Mouse (Mus musculus) splenic B cell, adult 2 months (primary cell): ENCODE results near the gene Bbs9.

Experiments used
- DNase-seq: peaks from one replicate; pipeline ENCODE4 v3.0.0-alpha.2; 2011; ENCODE audit warnings: low read depth, low spot score
- H3K27me3 ChIP-seq: 2 replicates; pipeline ENCODE4 v1.6.1; 2012; ENCODE audit warnings: mild to moderate bottlenecking, low read length, moderate library complexity, mixed read lengths; ENCODE audit not compliant: control insufficient read depth, poor library complexity, insufficient read depth, severe bottlenecking
- H3K36me3 ChIP-seq: 2 replicates; pipeline ENCODE4 v1.6.1; 2012; ENCODE audit warnings: mild to moderate bottlenecking, low read length, moderate library complexity, mixed read lengths; ENCODE audit not compliant: control insufficient read depth, poor library complexity, insufficient read depth, severe bottlenecking

Bbs9 gene

DNA sequence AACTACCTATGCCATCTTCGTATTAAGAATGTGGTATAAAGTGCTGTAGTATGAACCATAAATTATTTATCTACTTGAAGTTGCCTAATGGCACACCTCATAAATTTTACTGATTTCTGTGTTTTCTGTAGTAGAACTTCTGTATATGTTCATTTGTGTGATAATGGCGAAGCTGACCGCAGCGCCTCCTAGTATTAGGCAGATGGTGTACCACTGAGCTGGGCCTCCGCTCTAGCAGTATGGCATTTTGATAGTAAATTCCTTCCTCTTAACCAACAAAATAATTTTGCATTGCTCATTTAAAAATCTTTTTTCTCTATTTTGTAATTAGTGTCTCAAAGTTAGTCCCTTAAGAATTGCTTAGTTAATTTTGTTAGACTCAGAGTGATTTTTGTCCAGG lies 117.5 kb downstream of the Bbs9 start:
- H3K36me3 ChIP-seq: no peaks in the 10 kb centered on the region
- DNase-seq: no peak
- H3K27me3 ChIP-seq: no peaks in the 10 kb centered on the region

DNA sequence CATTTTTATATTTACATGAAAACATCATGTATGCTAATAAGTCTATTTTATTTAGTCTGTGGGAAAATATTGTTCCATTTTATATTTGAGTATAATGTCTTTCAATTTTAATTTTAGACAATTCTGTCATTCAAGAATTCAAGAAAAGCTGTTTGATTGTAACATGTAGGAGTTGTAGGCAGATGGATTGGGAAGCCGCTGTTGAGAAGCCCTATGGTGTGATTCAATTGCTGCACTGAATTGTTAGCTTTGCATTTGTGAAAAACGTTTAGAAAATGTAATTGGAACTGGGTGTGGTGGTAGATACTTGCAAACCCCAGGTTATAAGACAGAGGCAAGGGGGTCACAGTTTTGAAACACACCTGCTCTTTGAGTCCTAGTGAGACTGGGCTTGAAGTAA lies 121.1 kb downstream of the Bbs9 start:
- DNase-seq: no peak

DNA sequence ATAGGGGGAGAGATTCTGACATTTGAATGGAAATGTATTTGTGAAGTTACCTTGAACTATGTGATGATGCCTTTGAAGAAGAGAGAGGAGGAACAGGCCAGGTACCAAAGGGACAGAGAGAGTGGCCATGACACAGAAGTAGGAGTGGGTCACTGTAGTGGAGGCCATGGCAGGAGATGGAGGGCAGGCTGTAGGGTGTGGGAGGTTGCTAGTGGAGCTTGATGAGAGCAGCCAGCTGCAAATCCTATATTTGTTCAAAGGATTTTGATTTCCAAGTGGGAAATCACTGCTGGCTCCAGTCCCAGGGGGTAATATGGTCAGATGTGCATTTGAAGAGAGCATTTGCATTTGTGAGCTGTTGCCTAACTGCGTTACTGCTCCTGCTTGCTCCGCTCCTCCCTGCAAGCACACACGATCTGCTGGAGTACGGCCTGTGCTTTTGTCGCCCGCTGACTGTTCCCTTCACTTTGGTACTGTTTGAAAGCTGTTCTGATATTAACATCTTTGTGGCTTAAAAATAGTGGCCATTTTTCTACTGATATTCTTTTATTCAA lies 137.8 kb downstream of the Bbs9 start:
- Histone ChIP-seq H3K36me3 (no peaks in the 10 kb centered on the region), H3K27me3 (no peaks in the 10 kb centered on the region)
- no peak for DNase-seq

More for the DNA sequence above, 121.1 kb downstream of the Bbs9 start:
- Histone ChIP-seq H3K27me3 (no peaks in the 10 kb centered on the region), H3K36me3 (no peaks in the 10 kb centered on the region)

DNA sequence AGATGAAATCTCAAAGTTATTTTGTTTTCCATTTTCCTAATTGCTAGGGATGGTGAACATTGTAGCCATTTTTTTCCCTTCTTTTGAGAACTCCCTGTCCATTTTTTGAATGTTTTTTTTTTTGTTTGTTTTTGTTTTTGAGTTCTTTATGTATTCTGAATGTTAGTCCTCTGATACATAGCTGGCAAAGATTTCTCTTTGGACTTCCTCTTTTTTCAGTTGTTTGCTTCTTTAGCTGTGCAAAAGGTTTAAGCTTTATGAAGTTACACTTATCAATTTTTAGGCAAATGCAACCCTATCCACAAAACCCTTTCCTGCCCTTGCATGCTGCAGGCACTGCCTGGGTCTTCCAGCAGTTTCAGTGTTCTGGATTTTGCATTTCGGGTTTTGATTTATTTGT lies 143.7 kb downstream of the Bbs9 start:
- DNase-seq: no peak
- H3K27me3 ChIP-seq: no peaks in the 10 kb centered on the region
- H3K36me3 ChIP-seq: no peaks in the 10 kb centered on the region

DNA sequence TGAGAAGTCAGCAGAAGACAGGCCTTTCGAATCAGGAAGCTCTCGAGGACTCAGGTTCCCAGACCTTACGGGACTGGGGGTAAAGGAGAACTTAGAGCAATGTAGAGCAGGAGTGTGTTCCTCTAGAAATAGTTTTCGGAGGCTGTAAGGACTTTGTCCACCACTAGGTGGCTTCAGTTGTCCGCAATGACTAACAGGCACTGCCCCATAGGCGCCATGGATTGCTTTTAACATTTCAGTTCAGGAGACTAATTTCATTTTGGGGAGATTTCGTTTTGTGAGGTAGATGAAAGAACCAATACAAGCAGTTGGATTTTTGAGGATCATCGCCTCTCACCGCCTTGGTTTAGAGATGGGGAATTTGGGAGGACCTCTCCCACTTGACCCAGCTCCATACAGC lies 149.5 kb downstream of the Bbs9 start:
- H3K27me3 ChIP-seq: no peaks in the 10 kb centered on the region
- H3K36me3 ChIP-seq: no peaks in the 10 kb centered on the region
- peak; percentile 78 for DNase-seq

DNA sequence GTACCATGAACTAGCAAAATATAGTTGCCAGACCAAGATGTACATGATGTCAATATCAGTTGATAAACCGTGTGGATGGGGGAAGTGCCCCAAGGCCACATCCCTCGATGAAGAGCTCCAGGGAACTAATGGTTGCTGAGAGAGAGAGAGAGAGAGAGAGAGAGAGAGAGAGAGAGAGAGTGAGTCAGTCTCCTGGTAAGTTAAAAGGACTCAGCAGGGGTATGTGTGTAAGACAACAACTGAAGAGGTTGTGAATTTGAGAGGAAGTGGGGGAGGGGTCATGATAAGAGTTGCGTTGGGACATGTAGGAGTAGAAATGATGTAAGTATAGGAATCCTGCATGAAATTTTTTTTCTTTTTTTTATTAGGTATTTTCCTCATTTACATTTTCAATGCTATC lies 150.5 kb downstream of the Bbs9 start:
- H3K27me3 ChIP-seq: no peaks in the 10 kb centered on the region
- DNase-seq: no peak

DNA sequence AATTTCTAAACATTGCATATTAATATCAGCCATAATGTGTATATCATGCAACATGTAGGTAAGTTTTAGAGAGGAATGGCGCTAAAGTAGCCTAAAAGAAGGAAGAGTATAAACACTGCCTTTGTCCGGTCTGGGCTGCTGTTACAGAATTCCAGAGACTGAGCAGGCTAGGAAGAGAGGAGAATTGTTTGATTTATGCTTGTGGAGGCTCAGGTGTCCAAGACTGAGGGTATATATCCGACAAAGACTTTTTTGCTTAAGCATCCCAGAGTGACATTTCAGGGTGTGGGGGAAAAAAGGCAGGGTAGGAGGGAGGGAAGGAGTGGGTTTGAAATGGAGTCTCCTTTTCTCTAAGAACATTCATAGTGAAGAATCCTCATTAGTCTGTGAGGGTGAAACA lies 152.4 kb downstream of the Bbs9 start:
- DNase-seq: no peak
- H3K27me3 ChIP-seq: no peaks in the 10 kb centered on the region
- H3K36me3 ChIP-seq: no peaks in the 10 kb centered on the region

More for the DNA sequence above, 150.5 kb downstream of the Bbs9 start:
- H3K36me3 ChIP-seq: no peaks in the 10 kb centered on the region

DNA sequence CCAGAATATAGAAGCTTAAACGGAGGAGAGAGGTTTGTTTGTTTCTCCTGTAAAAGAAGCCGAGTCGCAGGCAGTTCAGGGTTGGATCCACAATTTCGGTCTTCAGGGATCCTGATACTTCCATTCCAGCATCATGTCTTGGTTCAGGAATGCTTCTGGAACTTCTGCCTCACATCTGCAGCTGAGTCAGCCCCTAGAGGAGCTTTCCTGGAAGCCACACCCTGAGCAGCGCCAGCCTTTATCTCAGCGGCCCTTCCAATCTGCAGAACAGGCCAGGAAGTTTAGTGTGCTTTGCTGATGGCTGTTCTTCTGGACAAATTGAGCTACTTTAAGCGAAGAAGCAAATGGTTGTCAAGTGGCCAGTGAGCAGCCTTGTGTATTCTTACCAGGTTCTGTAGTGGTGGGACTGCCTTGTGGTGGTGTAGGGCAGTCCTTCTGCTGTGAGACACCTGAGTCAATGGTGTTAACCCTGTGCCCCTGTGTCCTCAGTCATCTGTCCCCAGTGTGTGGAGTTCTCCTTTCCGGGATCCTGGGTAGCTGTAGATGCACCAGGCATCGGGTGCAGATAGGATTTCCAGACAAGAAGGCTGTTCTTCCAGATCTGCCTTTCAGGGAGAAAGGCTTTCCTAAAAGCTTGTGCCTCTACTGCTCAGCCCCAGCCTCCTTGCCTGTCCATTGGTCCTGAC lies 157.4 kb downstream of the Bbs9 start:
- Histone ChIP-seq H3K27me3 (no peaks in the 10 kb centered on the region), H3K36me3 (no peaks in the 10 kb centered on the region)
- DNase-seq: no peak

DNA sequence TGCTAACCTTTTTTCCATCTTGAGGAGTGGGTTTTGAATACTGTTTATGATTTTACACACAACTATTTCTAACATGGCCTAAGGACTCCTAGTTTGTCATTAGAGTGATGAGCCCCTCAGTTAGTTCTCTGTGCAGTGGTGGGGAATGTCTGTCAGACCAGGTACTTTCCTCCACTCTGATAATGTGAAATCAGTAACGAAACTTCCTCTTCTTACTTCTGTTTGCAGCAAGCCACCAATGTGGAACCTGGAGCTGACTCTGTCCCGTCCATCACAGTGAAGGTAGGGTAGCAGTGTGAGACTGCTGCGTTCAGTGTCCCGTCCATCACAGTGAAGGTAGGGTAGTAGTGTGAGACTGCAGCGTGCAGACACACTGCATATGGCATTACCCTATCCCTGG lies 163.0 kb downstream of the Bbs9 start:
- H3K36me3 ChIP-seq: no peaks in the 10 kb centered on the region
- peak; percentile 65 for DNase-seq

DNA sequence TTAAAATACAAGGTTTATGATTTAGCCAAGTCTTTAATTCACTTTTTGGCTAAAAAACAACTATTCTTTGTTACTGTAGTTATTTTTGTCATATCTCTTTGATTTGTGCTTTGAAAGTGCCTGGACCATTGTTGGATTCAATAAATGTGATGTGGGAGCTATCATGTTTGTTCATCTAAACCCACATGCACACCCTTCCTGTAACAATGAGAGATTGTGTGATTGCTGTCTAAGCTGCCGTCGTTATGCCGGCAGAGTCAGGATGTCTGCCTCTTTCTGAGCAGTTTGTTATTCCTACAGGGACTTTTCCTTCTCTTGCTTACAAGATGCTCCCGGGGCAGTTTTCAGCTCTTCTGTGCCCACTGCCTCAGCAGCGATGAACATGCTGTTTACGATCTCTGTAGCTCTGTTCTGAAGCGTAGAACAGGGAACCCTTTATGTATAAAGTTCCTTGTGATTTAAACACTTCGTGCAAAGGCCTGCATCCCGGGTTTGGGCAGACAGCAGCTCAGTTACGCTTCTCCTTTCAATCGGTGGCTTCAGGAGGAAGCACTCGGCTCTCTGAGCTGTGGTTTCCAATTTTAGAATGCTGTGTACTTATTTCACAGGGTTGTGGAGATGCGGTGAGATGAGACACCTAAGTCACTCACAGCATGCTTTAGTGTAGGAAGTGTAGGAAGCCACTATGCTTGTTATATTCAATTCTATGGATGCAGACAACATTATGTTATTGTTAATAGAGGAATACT lies 165.3 kb downstream of the Bbs9 start:
- Histone ChIP-seq H3K27me3 (no peaks in the 10 kb centered on the region), H3K36me3 (no peaks in the 10 kb centered on the region)
- peak; percentile 57 for DNase-seq

More for the DNA sequence above, 163.0 kb downstream of the Bbs9 start:
- H3K27me3 ChIP-seq: no peaks in the 10 kb centered on the region

DNA sequence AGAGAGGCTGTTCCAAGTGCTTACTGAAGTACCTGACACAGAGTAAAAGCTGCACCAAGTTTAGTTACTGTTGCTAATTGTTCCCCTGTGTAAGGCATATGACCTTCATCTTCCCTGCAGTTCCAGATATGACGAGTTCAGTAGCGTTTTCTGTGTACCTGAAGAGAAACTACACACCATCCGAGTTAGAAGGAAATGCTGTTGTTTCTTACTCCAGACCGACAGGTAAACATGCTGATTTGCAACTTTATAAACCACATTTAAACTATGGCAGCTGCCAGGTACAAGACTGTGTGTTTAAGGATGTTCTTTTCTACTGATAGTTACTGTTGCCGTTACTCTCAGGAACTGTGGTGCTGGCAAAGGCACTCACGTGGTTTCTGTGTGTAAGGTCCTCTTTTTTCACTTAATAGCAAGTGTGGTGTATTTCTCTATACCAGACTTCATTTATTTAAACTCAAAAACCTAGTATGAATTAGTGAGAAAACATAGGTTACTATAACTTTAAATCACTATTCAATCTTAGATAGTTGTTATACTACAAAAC lies 170.4 kb downstream of the Bbs9 start:
- peak; percentile 27 for DNase-seq
- H3K27me3 ChIP-seq: no peaks in the 10 kb centered on the region
- H3K36me3 ChIP-seq: no peaks in the 10 kb centered on the region

DNA sequence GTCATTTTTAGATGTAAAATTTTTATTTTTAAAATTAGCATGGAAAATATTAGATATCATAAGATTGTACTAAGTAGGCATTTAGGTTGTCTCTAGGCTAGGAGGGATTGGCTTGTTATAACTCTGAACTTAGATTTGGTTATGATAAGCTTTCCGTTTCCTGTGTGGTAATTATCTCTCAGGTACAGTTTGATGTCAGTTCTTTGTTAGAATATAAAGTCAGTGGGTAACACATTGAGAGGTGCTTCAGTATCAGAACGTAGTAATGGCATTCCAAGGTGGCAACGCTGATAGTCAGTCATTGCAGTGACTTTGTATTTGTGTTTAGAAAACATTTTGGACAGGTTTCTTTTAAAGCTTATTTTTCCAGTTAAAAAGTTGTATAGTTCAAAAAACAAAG lies 170.9 kb downstream of the Bbs9 start:
- H3K27me3 ChIP-seq: no peaks in the 10 kb centered on the region
- no peak for DNase-seq
- no peaks in the 10 kb centered on the region for H3K36me3 ChIP-seq

DNA sequence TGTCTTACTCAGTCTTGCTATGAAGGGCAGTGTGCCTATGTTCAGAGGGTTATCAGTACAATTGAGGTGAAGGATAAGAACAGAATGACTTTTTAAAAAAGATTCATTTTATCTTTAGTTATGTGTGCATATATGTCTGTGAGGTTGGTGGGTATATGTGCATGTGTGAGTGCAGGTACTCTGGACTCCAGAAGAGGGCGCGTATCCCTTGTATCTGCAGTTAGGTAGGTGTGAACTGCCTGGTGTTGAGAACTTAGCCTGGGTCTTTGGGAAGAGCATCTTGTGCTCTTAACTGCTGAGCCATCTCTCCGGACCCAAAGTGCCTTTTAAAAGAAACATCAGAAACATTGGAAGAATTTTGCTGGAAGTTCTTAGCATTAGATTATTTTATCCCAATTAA lies 172.6 kb downstream of the Bbs9 start:
- no peak for DNase-seq
- H3K36me3 ChIP-seq: no peaks in the 10 kb centered on the region
- no peaks in the 10 kb centered on the region for H3K27me3 ChIP-seq

DNA sequence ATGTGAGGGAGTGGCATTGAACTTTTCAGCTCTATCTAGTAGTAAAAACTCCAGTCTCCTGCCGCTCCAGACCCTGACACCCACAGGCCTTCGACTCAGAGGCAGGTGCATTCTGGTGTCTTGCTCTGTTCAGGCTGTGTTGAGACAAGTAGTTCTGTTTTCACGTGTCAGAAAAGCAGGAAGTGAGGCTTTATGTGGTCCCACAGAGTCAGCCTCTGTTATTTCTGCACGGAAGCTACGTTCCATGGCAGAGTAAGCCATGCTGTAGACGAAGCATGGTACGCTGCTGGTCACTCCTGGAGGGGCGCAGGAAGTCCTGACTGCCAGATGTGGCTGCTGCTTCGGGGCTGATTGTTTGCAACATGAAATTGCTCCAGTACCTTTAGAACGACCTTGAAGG lies 174.1 kb downstream of the Bbs9 start:
- peak; percentile 81 for DNase-seq
- H3K36me3 ChIP-seq: no peaks in the 10 kb centered on the region

DNA sequence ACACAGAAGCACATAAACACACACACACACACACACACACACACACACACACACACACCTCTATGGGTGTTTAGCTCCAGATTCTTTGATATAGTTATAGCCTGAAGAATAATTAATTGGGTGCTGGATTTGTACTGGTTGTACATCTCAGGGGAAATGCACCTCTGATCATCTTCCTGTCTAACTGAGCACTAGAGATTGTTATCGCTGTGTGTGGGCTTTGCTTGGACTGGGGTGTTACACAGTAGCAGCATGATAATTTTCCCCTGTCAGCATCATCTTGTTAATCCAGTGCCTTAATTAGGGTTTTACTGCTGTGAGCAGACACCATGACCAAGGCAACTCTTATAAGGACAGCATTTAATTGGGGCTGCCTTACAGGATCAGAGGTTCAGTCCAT lies 175.3 kb downstream of the Bbs9 start:
- no peak for DNase-seq
- no peaks in the 10 kb centered on the region for H3K36me3 ChIP-seq
- H3K27me3 ChIP-seq: no peaks in the 10 kb centered on the region

More for the DNA sequence above, 174.1 kb downstream of the Bbs9 start:
- H3K27me3 ChIP-seq: no peaks in the 10 kb centered on the region
